Mouse (Mus musculus) forebrain, embryonic 14.5 days (tissue): Measurements from ENCODE around the gene Acsbg2. TPM values are rescaled to one million over a fixed set of nuclear protein-coding genes. Genes with fewer than 3 reads are reported as not detected.

Experiments
- ATAC-seq: fragments of 200-750 bp; cut with Nextera tagmentation; 2 replicates; pipeline ENCODE4 v1.8.0; 2017; ENCODE audit warnings: mild to moderate bottlenecking, moderate library complexity
- DNase-seq: peaks from one replicate; pipeline ENCODE4 v3.0.0-alpha.2; 2015; ENCODE audit warnings: low spot score
- H3K27ac ChIP-seq: fragments of 300-500 bp; sonication (generic); 2 replicates; pipeline ENCODE4 v1.5.1; 2014; ENCODE audit warnings: low read depth, mild to moderate bottlenecking, control low read depth, low read length, moderate library complexity
- H3K27me3 ChIP-seq: fragments of 300-500 bp; sonication (generic); replicated peaks from 2 replicates; pipeline ENCODE4 v1.6.1; 2014; ENCODE audit warnings: low read length, control low read depth, mixed read lengths; ENCODE audit not compliant: control insufficient read depth, insufficient read depth
- H3K36me3 ChIP-seq: fragments of 300-500 bp; sonication (generic); 2 replicates; pipeline ENCODE4 v1.6.1; 2014; ENCODE audit warnings: low read length, control low read depth; ENCODE audit not compliant: control insufficient read depth, insufficient read depth
- H3K4me1 ChIP-seq: fragments of 300-500 bp; sonication (generic); 2 replicates; pipeline ENCODE4 v1.6.1; 2014; ENCODE audit warnings: antibody characterized with exemption, low read length, control low read depth; ENCODE audit not compliant: control insufficient read depth, insufficient read depth
- H3K4me2 ChIP-seq: fragments of 300-500 bp; sonication (generic); 2 replicates; pipeline ENCODE4 v1.6.1; 2014; ENCODE audit warnings: mild to moderate bottlenecking, control low read depth, low read length
- H3K4me3 ChIP-seq: fragments of 300-500 bp; sonication (generic); 2 replicates; pipeline ENCODE4 v1.5.1; 2014; ENCODE audit warnings: low read depth, low read length, control low read depth
- H3K9ac ChIP-seq: fragments of 300-500 bp; sonication (generic); 2 replicates; pipeline ENCODE4 v1.6.1; 2014; ENCODE audit warnings: mild to moderate bottlenecking, low read length, control low read depth, moderate library complexity
- H3K9me3 ChIP-seq: fragments of 300-500 bp; sonication (generic); replicated peaks from 2 replicates; pipeline ENCODE4 v1.6.1; 2016; ENCODE audit warnings: low read length, control low read depth, mixed read lengths; ENCODE audit not compliant: control insufficient read depth
- WGBS: fragments of 180-500 bp; shearing (Covaris S2); extraction: QIAGEN DNeasy Blood & Tissue Kit; methylation state at CpG from one replicate; pipeline ENCODE4 v1.1.7; 2014; 5-methylcytosine and 5-hydroxymethylcytosine counted together
- polyA plus RNA-seq: library from polyadenylated mRNA; unstranded; fragments of >200 nt; fragmentation: Nextera tagmentation; extraction: Ambion mirVana; gene quantifications from 2 replicates; pipeline ENCODE4 v1.2.1, GENCODE M21; 2014

Gene Acsbg2
- polyA plus RNA-seq, 1 experiment from 2014 or later, result not detected

GRCm38 (mm10) chr17:56840524-56840923, 33.7 kb downstream of the Acsbg2 start:
- no peak overlapping the region for H3K9ac ChIP-seq
- H3K27me3 ChIP-seq, result no peaks in the 10 kb centered on the region
- H3K4me1 ChIP-seq, result no peaks in the 10 kb centered on the region
- no peaks in the 10 kb centered on the region for H3K36me3 ChIP-seq
- H3K4me3 ChIP-seq, result no peak overlapping the region
- H3K4me2 ChIP-seq, result no peak overlapping the region
- ATAC-seq (no peak), DNase-seq (no peak)
- no peaks in the 10 kb centered on the region for H3K9me3 ChIP-seq
- H3K27ac ChIP-seq, result no peak overlapping the region
- WGBS, result 82% methylated on average over 7 of the region's 7 CpGs

GRCm38 (mm10) chr17:56836336-56836735, 37.9 kb downstream of the Acsbg2 start:
- H3K4me2 ChIP-seq, result no peak overlapping the region
- H3K27me3 ChIP-seq, result no peaks in the 10 kb centered on the region
- ATAC-seq (no peak), DNase-seq (no peak)
- no peaks in the 10 kb centered on the region for H3K9me3 ChIP-seq
- no peaks in the 10 kb centered on the region for H3K36me3 ChIP-seq
- H3K4me3 ChIP-seq, result no peak overlapping the region
- H3K4me1 ChIP-seq, result no peaks in the 10 kb centered on the region
- no peak overlapping the region for H3K9ac ChIP-seq
- H3K27ac ChIP-seq, result no peak overlapping the region
- 94% methylated on average over 8 of the region's 8 CpGs for WGBS

GRCm38 (mm10) chr17:56833381-56833780, 40.9 kb downstream of the Acsbg2 start:
- WGBS, result 89% methylated on average over 1 of the region's 1 CpGs
- Histone ChIP-seq H3K4me2 (no peak overlapping the region), H3K4me3 (no peak overlapping the region), H3K27me3 (no peaks in the 10 kb centered on the region), H3K27ac (no peak overlapping the region), H3K36me3 (no peaks in the 10 kb centered on the region), H3K9ac (no peak overlapping the region), H3K9me3 (no peaks in the 10 kb centered on the region), H3K4me1 (peaks cover 11% of the 10 kb centered on the region)
- no peak for DNase-seq
- ATAC-seq, result no peak

GRCm38 (mm10) chr17:56832918-56833317, 41.3 kb downstream of the Acsbg2 start:
- Histone ChIP-seq H3K27me3 (no peaks in the 10 kb centered on the region), H3K36me3 (no peaks in the 10 kb centered on the region), H3K4me3 (no peak overlapping the region), H3K9me3 (no peaks in the 10 kb centered on the region), H3K9ac (no peak overlapping the region), H3K27ac (no peak overlapping the region), H3K4me2 (no peak overlapping the region), H3K4me1 (peaks cover 11% of the 10 kb centered on the region)
- no peak for ATAC-seq
- 94% methylated on average over 1 of the region's 1 CpGs for WGBS
- DNase-seq, result no peak

GRCm38 (mm10) chr17:56831111-56831816, 43.0 kb downstream of the Acsbg2 start:
- Histone ChIP-seq H3K27ac (no peak overlapping the region), H3K4me3 (peak overlapping the region; percentile 60), H3K4me2 (peak overlapping the region; percentile 82), H3K4me1 (peaks cover 11% of the 10 kb centered on the region), H3K36me3 (no peaks in the 10 kb centered on the region), H3K9ac (peak overlapping the region; percentile 29; the same call in 1 of the 2 replicates), H3K9me3 (no peaks in the 10 kb centered on the region), H3K27me3 (no peaks in the 10 kb centered on the region)
- ATAC-seq (peak; percentile 97), DNase-seq (peak; percentile 99)
- under 1% methylated on average over 37 of the region's 42 CpGs for WGBS

GRCm38 (mm10) chr17:56830411-56831110, 43.7 kb downstream of the Acsbg2 start, which contains the start of gene Rfx2:
Rfx2 (minus strand) TSS chr17:56831013.
- ATAC-seq (no peak), DNase-seq (peak; percentile 11)
- Histone ChIP-seq H3K4me1 (peaks cover 11% of the 10 kb centered on the region), H3K36me3 (no peaks in the 10 kb centered on the region), H3K27ac (no peak within 1 kb of the TSS), H3K9me3 (no peaks in the 10 kb centered on the region), H3K4me3 (peak within 1 kb of the TSS; percentile 60), H3K27me3 (no peaks in the 10 kb centered on the region), H3K4me2 (peak within 1 kb of the TSS; percentile 82), H3K9ac (peak within 1 kb of the TSS; percentile 59)
- WGBS, result under 1% methylated on average over 41 of the region's 62 CpGs

- no peaks in the 10 kb centered on the region for H3K36me3 ChIP-seq
- H3K27me3 ChIP-seq, result no peaks in the 10 kb centered on the region
- peak overlapping the region; percentile 59 for H3K9ac ChIP-seq
- DNase-seq (peak; percentile 25), ATAC-seq (no peak)
- peaks cover 11% of the 10 kb centered on the region for H3K4me1 ChIP-seq
- no peaks in the 10 kb centered on the region for H3K9me3 ChIP-seq
- 1% methylated on average over 27 of the region's 27 CpGs for WGBS
- no peak overlapping the region for H3K27ac ChIP-seq
- peak overlapping the region; percentile 82 for H3K4me2 ChIP-seq
- H3K4me3 ChIP-seq, result peak overlapping the region; percentile 60
Observed at GRCm38 (mm10) chr17:56829795-56830194, 44.5 kb downstream of the Acsbg2 start.

GRCm38 (mm10) chr17:56829171-56829570, 45.1 kb downstream of the Acsbg2 start:
- H3K4me1 ChIP-seq, result peaks cover 11% of the 10 kb centered on the region
- no peak overlapping the region for H3K27ac ChIP-seq
- peak overlapping the region; percentile 82 for H3K4me2 ChIP-seq
- 28% methylated on average over 11 of the region's 11 CpGs for WGBS
- H3K36me3 ChIP-seq, result no peaks in the 10 kb centered on the region
- no peak for ATAC-seq
- H3K9ac ChIP-seq, result peak overlapping the region; percentile 59; the same call in 1 of the 2 replicates
- H3K27me3 ChIP-seq, result no peaks in the 10 kb centered on the region
- H3K9me3 ChIP-seq, result no peaks in the 10 kb centered on the region
- peak overlapping the region; percentile 60 for H3K4me3 ChIP-seq
- DNase-seq, result no peak

GRCm38 (mm10) chr17:56826718-56827117, 47.5 kb downstream of the Acsbg2 start:
- Histone ChIP-seq H3K4me3 (no peak overlapping the region), H3K36me3 (no peaks in the 10 kb centered on the region), H3K4me2 (no peak overlapping the region), H3K4me1 (peaks cover 11% of the 10 kb centered on the region), H3K27me3 (no peaks in the 10 kb centered on the region), H3K9ac (no peak overlapping the region), H3K9me3 (no peaks in the 10 kb centered on the region), H3K27ac (no peak overlapping the region)
- no peak for ATAC-seq
- peak; percentile 46 for DNase-seq
- WGBS, result 91% methylated on average over 2 of the region's 2 CpGs
